Mouse (Mus musculus) brain, embryonic 14.5 days (tissue): Measurements from ENCODE around the gene Usp36.

ENCODE experiments used
- CTCF ChIP-seq: fragments of 200-500 bp; IDR thresholded peaks from 2 replicates; pipeline ENCODE4 v1.5.1; 2012; ENCODE audit warnings: inconsistent platforms, mild to moderate bottlenecking, moderate library complexity, borderline replicate concordance; ENCODE audit not compliant: insufficient read depth, insufficient read length; ENCODE audit errors: extremely low read depth
- POLR2A ChIP-seq: fragments of 200-500 bp; IDR thresholded peaks from 2 replicates; pipeline ENCODE4 v1.6.1; 2012; ENCODE audit warnings: mild to moderate bottlenecking, inconsistent platforms, borderline replicate concordance; ENCODE audit not compliant: poor library complexity, insufficient read depth, insufficient read length, severe bottlenecking; ENCODE audit errors: extremely low read depth

GRCm38 (mm10) chr11:118289999-118290889 is at the start of gene Usp36:
- TF ChIP-seq POLR2A (peak; percentile 82; the same call in 1 of the 2 replicates), CTCF (no peak)
